Mouse (Mus musculus) c-Kit-positive CD71-positive TER-119-positive erythroid progenitor cells, embryonic 14.5 days (primary cell): ENCODE results near the gene Gm20479.

Experiments used
- DNase-seq: peaks from one replicate; pipeline ENCODE4 v3.0.0-alpha.2; 2013; ENCODE audit warnings: low spot score

Gene Gm20479

DNA sequence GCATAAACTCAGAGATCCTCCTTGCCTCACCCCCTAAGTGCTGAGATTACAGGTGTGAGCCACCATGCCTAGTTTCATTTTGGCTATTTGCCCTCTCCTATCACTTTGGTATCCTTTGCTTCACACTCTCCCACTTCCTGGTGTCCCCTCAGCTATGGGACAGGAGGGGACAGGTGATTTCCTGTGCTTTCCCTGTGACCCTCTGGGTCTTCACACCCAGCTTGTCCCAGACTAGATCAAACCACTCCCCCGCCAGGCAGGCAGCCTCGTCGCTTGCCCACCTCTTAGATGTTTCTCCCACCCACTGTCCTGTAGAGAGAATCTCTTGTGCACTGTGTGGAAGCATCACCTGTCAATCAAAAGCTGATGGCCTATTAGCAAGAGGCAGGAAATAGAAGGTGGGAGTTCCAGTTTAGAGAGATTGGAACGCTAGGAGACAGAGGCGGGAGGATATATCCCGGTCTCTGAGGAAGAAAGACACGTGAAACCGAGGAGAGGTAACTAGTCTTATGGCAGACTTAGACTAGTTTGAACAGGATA lies 46.2 kb downstream of the Gm20479 start:
- DNase-seq, result no peak

DNA sequence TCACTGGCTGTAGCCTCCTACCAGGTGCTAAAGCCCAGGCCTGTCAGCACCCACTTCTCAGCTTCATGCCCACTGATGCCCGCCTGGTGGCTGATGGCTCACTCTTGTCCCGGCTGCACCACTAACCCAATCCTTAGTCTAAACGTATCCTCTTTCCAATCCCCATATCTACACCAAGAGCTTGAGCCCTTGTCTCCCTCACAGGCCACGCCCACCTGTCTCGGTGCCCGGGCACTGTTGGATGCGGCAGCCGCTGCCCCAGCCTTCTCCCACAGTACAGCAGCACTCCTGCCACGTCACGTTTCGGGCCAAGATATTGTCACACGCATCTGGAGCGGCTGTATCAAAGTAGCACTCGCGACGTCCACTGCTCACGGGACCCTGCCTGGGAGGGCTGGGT lies 46.9 kb downstream of the Gm20479 start:
- no peak for DNase-seq

DNA sequence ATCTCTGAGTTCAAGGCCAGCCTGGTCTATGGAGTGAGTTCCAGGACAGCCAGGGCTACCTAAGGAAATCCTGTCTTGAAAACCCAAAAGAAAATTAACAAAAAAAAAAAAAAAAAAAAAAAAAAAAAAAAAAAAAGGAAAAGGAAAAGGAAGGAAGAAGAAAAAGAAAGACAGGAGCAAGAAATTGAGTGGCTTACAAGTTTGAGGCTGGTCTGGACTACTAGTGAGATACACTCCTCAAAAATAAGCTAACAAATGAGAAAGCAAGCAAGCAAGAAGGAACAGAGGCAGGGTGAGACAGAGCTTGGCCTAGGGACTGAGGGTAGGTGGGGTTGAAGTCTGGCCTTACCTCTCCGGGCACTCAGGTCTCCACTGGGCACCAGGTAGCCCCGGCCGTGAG lies 47.4 kb downstream of the Gm20479 start:
- no peak for DNase-seq

DNA sequence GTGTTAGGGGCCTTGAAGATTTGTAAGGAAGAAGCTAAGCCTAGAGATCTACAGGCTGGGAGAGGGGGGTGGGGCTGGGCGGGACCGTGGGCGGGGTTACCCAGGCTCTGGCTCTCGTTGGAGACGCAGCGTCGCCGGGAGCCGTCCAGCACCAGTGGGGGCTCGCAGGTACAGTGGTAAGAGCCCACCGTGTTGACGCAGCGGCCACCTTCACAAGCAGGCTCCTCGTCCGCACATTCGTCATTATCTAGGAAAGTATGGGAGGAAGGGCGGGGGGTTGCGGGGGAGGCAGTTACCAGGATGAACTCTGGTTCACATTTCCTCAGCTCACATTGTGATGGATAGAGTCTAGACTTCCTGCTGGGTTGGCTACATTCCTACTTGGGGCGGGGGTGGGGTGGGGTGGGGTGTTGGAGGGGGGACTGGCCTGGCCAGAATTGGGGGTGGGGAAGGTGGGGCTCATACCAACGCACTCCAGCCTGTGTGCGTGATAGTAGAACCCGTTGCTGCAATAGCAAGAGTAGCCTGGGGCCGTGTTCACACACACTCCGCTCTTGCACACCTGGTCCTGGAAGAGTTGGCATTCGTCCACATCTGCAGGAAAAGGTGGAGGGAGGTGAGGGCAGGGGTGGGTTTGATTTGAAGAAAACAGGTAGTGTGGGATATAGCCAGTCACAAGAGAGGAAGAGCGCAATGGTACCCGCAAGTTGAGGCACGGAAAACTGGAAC lies 48.2 kb downstream of the Gm20479 start:
- no peak for DNase-seq

DNA sequence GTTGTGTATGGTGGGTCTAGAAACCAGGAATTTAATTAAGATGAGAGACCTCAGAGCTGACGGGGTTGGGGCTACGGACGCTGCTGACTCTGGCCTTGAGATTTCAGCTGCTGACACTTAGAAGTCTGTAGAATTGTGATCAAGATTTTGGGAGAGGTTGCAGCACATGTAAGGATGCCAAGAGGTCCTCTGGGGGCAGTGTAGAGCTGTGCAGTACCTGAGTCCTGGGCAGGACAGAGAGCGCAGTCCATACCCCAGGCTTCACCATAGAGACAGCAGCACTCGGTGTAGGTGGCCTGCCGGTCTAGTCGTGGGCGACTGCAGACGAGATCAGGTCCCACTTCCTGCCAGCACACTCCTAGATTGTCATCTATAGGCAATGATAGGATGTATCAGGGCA lies 49.7 kb downstream of the Gm20479 start:
- DNase-seq, result no peak

DNA sequence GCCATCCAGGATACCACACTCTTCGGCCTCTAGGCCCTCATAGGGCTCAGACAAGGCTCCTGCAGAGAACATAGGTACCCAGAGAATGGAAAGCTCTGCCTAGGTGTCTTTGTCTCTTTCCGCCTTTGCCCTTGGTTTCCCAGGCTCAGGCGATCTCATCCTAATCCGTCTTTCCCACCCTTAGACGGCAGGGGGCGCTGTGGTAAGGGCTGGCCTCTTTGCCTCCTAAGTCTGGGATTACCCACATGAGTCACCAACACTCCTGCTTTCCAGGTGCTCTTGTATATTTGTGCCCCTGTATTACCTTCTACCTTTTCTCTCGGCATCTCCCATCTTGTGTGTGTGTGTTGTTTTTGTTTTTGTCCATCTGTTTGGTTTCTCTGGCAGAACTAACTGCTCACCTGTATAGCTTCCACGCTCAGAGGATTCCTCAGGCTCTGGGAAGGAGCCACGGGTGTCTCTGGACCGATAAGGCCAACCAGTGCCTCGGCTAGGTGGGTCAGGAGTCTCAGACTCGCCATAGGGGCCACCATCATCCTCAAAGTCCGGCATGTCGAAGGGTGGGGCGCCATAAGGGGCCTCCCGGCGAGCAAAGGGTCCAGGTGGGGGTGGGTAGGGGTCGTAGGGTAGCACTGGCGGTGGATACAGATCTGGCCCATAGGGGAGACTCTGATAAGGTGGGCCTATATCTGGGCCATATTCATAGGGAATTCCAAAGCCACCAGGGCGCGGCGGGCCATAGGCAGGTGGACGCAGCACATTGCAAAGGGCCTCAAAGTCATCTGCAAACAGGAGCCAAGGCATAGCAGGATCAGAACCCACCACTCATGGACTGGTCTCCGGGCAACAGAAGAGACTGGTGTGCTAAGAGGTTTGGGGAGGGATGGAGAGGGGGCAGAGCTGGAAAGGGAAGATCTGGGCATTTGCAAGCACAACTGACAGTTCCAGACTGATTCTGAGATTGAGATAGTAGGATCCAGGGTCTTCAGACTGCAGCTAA lies 50.8 kb downstream of the Gm20479 start:
- peak; percentile 43 for DNase-seq

DNA sequence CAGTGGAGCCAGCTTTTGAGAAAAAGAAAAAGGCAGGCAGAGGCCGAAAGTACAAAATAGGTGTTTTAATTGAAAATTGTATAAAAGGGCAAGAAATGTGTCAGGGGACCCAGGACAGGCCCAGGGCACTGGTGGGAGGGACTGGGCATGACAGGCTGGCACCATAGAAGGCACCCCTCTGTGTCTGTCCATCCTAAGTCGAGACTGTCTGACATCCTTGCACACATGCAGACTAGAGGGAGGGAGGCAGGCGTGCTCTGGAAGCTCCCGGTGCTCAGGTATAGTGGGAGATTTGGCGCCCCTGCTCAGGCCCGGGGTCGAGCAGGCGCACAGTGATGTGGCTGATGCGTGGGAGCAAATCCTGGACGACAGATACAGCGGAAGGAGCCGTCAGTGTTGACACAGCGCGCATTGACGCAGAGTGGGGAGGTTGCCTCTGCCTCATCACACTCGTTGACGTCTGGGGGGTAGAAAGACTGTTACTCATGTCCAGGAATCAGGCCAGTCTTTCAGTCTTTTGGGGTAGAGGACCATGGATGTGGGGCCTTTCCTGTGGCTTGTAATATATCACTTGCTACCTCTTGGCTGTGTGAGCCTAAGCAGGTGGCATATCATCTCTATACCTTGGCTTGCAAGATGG lies 52.0 kb downstream of the Gm20479 start:
- no peak for DNase-seq
